Mouse (Mus musculus): ENCODE results near the gene Slc3a1.

GRCm38 (mm10) chr17:85067331-85067730 is 39.2 kb downstream of the Slc3a1 start:
- TF ChIP-seq CTCF (IDR thresholded peaks at IDR 0.05; ENCODE audit: insufficient read depth, low read depth, low read length): no peak
- TF ChIP-seq POLR2A (IDR thresholded peaks at IDR 0.05; ENCODE audit: insufficient read depth, low read depth, low read length): no peak
